In genomic region chr2:92401091-92401561, GRCm38 (mm10) we compare ENCODE assay signal across 8 mouse cellular contexts. TPM values are rescaled to one million over a fixed set of nuclear protein-coding genes. Genes with fewer than 3 reads are reported as not detected.
DNase-seq lines count a peak whose midpoint lies in the region; ATAC-seq lines count a peak whose summit lies in the region.

Gene Mapk8ip1 (minus strand): TSS chr2:92401263.

- peak; percentile 62 for DNase-seq in cerebellum, adult 11 months
- DNase-seq in cerebellum, adult 8-10 months: no peak
- peak; percentile 78 for DNase-seq in forebrain, embryonic 11.5 days (ENCODE audit: low spot score)
- peak in 1 of 2 experiments; percentile 53 for DNase-seq in layer of hippocampus, postnatal 10 days (ENCODE audit: low spot score in 2 of 2)
- peak; percentile 94 for DNase-seq in midbrain, embryonic 11.5 days (ENCODE audit: low spot score, missing footprints)
- DNase-seq in urinary bladder, postnatal 25 days (ENCODE audit: low spot score): no peak

- peaks cover 11% of the 10 kb centered on the region for H3K9me3 ChIP-seq in megakaryocyte, embryonic 14.5 days
- H3K9me3 ChIP-seq in forebrain, embryonic 11.5 days (ENCODE audit: control insufficient read depth, low read length): no peaks in the 10 kb centered on the region
- no peaks in the 10 kb centered on the region for H3K9me3 ChIP-seq in midbrain, embryonic 11.5 days (ENCODE audit: control insufficient read depth, low read length)

- H3K36me3 ChIP-seq in megakaryocyte, embryonic 14.5 days (replicated peaks; ENCODE audit: low read length): peaks cover 33% of the 10 kb centered on the region
- no peaks in the 10 kb centered on the region; the same call in 1 of the 2 replicates for H3K36me3 ChIP-seq in forebrain, embryonic 11.5 days (ENCODE audit: control insufficient read depth, insufficient read depth, low read length)
- H3K36me3 ChIP-seq in midbrain, embryonic 11.5 days (ENCODE audit: control insufficient read depth, insufficient read depth, low read length): no peaks in the 10 kb centered on the region

- H3K4me3 ChIP-seq in megakaryocyte, embryonic 14.5 days (replicated peaks): peak within 1 kb of the TSS; percentile 87
- peak within 1 kb of the TSS; percentile 72 for H3K4me3 ChIP-seq in forebrain, embryonic 11.5 days (ENCODE audit: low read depth, low read length)
- H3K4me3 ChIP-seq in midbrain, embryonic 11.5 days (ENCODE audit: low read depth, low read length): peak within 1 kb of the TSS; percentile 75

- ATAC-seq in megakaryocyte, adult 5-6 weeks (ENCODE audit: poor library complexity, severe bottlenecking): no peak
- ATAC-seq in forebrain, embryonic 11.5 days (replicated peaks; ENCODE audit: low FRiP score): peak; percentile 84
- peak; percentile 72 for ATAC-seq in midbrain, embryonic 11.5 days (ENCODE audit: low FRiP score)

- WGBS in forebrain, embryonic 11.5 days: 3% methylated on average over 28 of the region's 59 CpGs
- 1% methylated on average over 34 of the region's 59 CpGs for WGBS in midbrain, embryonic 11.5 days

- peak within 1 kb of the TSS; percentile 88 for H3K9ac ChIP-seq in forebrain, embryonic 11.5 days (ENCODE audit: low read length)
- peak within 1 kb of the TSS; percentile 93 for H3K9ac ChIP-seq in midbrain, embryonic 11.5 days (ENCODE audit: low read length)

- H3K4me1 ChIP-seq in megakaryocyte, embryonic 14.5 days: peaks cover 25% of the 10 kb centered on the region
- peaks cover 6% of the 10 kb centered on the region; the same call in 1 of the 2 replicates for H3K4me1 ChIP-seq in forebrain, embryonic 11.5 days (replicated peaks; ENCODE audit: control insufficient read depth, insufficient read depth, low read length)
- H3K4me1 ChIP-seq in midbrain, embryonic 11.5 days (ENCODE audit: control insufficient read depth, insufficient read depth, low read length): peaks cover 22% of the 10 kb centered on the region

- H3K4me2 ChIP-seq in forebrain, embryonic 11.5 days (ENCODE audit: low read depth, low read length, severe bottlenecking): peak within 1 kb of the TSS; percentile 84
- peak within 1 kb of the TSS; percentile 97 for H3K4me2 ChIP-seq in midbrain, embryonic 11.5 days

- H3K27me3 ChIP-seq in megakaryocyte, embryonic 14.5 days (replicated peaks): peaks cover 59% of the 10 kb centered on the region
- H3K27me3 ChIP-seq in forebrain, embryonic 11.5 days (ENCODE audit: control insufficient read depth, insufficient read depth, low read length): no peaks in the 10 kb centered on the region
- H3K27me3 ChIP-seq in midbrain, embryonic 11.5 days (ENCODE audit: control insufficient read depth, insufficient read depth, low read length): no peaks in the 10 kb centered on the region

- no peak within 1 kb of the TSS for H3K27ac ChIP-seq in forebrain, embryonic 11.5 days (ENCODE audit: low read depth, low read length)
- H3K27ac ChIP-seq in midbrain, embryonic 11.5 days (ENCODE audit: low read depth, low read length): no peak within 1 kb of the TSS; the same call in 1 of the 2 replicates

RNA-seq across cellular contexts. Expression of gene Mapk8ip1, which starts in this region (rescaled TPM):
- 0.20 TPM in 1 of 2 replicates, not detected in the other for polyA plus RNA-seq in megakaryocyte, embryonic 14.5 days (2012; ENCODE audit: insufficient read depth, low replicate concordance)
- not detected in 2 replicates for total RNA-seq in megakaryocyte, adult 5-6 weeks (2015)
- 0.04 TPM in 1 of 2 replicates, not detected in the other for total RNA-seq in megakaryocyte, adult 5-6 weeks (2017)
- 35.9 and 41.4 TPM in 2 replicates for polyA plus RNA-seq in forebrain, embryonic 11.5 days (2014; fragmentation: Nextera tagmentation; extraction: Ambion mirVana)
- total RNA-seq in layer of hippocampus, postnatal 10 days (2021): 100 to 1,000 TPM; 385 to 403 TPM
- 34.5 and 37.1 TPM in 2 replicates for polyA plus RNA-seq in midbrain, embryonic 11.5 days (2014; fragmentation: Nextera tagmentation; extraction: Ambion mirVana)

Comparison
In these comparisons a context has a peak if more than half of its experiments do, and no peak if none do; other contexts are left out.
1. RNA of gene Mapk8ip1 (total RNA-seq): 385 to 403 TPM in layer of hippocampus, postnatal 10 days; 0.04 TPM in megakaryocyte, adult 5-6 weeks; every median in the first group is over 100 times any median in the second.
2. RNA of gene Mapk8ip1 (polyA plus RNA-seq): 34.5 to 37.1 TPM in midbrain, embryonic 11.5 days and 35.9 to 41.4 TPM in forebrain, embryonic 11.5 days; 0.20 TPM in megakaryocyte, embryonic 14.5 days; every median in the first group is over 10 times any median in the second.
3. DNase-seq: peak in cerebellum, adult 11 months (single experiment), forebrain, embryonic 11.5 days (single experiment) and midbrain, embryonic 11.5 days (single experiment); none in cerebellum, adult 8-10 months (single experiment) and urinary bladder, postnatal 25 days (single experiment).
4. Peak in every context shown above with its lines, with median percentiles within 50 percentile points of each other: H3K4me3 ChIP-seq.